Mouse (Mus musculus) cerebellum, adult 2 months (tissue): ENCODE results near the gene Wscd2. TPM values are rescaled to one million over a fixed set of nuclear protein-coding genes. Genes with fewer than 3 reads are reported as not detected.

Experiments
- DNase-seq, 2 experiments: peaks; one replicate each; pipeline ENCODE4 v3.0.0; 2021
- H3K27ac ChIP-seq: fragments of 200-500 bp; 2 replicates; pipeline ENCODE4 v1.5.1; 2012; ENCODE audit warnings: low read length, control low read depth, inconsistent platforms; ENCODE audit not compliant: insufficient read depth
- H3K27me3 ChIP-seq: fragments of 200-500 bp; 2 replicates; pipeline ENCODE4 v1.6.1; 2012; ENCODE audit warnings: inconsistent platforms, mild to moderate bottlenecking, low read length, moderate library complexity; ENCODE audit not compliant: control insufficient read depth, insufficient read depth
- H3K4me1 ChIP-seq: fragments of 200-500 bp; 2 replicates; pipeline ENCODE4 v1.6.1; 2011; ENCODE audit warnings: low read length; ENCODE audit not compliant: control insufficient read depth, insufficient read depth
- H3K4me3 ChIP-seq: fragments of 200-500 bp; replicated peaks from 2 replicates; pipeline ENCODE3; 2011; ENCODE audit warnings: mild to moderate bottlenecking, low read depth, low read length, control low read depth; ENCODE audit not compliant: insufficient read depth
- CTCF ChIP-seq: fragments of 200-500 bp; IDR thresholded peaks from 2 replicates; pipeline ENCODE4 v1.5.1; 2011; ENCODE audit warnings: low read depth, mild to moderate bottlenecking, control low read depth, low read length, moderate library complexity, borderline replicate concordance; ENCODE audit not compliant: insufficient read depth
- POLR2A ChIP-seq: fragments of 200-500 bp; IDR thresholded peaks from 2 replicates; pipeline ENCODE4 v1.6.1; 2011; ENCODE audit warnings: low read length, control low read depth, borderline replicate concordance; ENCODE audit not compliant: insufficient read depth
- WGBS: fragments of 180-500 bp; shearing (Covaris S2); methylation state at CpG from one replicate; pipeline ENCODE4 v1.1.7; 2018; 5-methylcytosine and 5-hydroxymethylcytosine counted together
- polyA plus RNA-seq: library from polyadenylated mRNA; depleted of rRNA; stranded (reverse); fragments of >200 nt; gene quantifications from 2 replicates; pipeline ENCODE4 v1.2.3, GENCODE M21; 2012

Gene Wscd2
- polyA plus RNA-seq, 1 experiment: 113 TPM

- TF ChIP-seq CTCF (no peak), POLR2A (no peak)
- Histone ChIP-seq H3K4me3 (no peak overlapping the region), H3K4me1 (peaks cover 9% of the 10 kb centered on the region), H3K27me3 (no peaks in the 10 kb centered on the region), H3K27ac (no peak overlapping the region)
- no peak for DNase-seq
- whole genome bisulfite sequencing: 94% methylated on average over 5 of the region's 5 CpGs
These were observed 20.9 kb upstream of the Wscd2 start for GRCm38 (mm10) chr5:113469231-113469630.

DNA sequence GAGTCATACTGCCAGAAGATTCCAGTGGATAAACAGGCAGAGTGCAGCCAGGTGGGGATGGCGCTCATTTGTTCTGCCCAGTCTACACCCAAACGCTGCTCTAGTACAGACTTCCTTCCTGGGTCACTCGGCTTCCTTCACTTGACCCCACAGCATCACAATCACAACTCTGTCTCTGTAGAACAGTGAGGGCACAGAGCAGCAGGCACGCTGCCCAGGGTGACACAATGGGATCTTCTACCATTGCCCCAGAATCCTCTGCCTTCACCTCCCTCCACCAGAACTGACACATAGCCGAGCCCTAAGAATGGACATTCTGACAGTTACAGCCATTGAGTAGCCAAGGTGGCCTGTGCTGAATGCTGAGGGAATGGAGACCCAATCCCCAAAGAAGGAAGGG is 20.3 kb upstream of the Wscd2 start:
- 86% methylated on average over 5 of the region's 5 CpGs for WGBS
- Histone ChIP-seq H3K4me1 (peaks cover 7% of the 10 kb centered on the region), H3K27ac (no peak overlapping the region), H3K4me3 (no peak overlapping the region), H3K27me3 (no peaks in the 10 kb centered on the region)
- DNase-seq: no peak
- no peak for TF ChIP-seq POLR2A
- no peak for TF ChIP-seq CTCF

DNA sequence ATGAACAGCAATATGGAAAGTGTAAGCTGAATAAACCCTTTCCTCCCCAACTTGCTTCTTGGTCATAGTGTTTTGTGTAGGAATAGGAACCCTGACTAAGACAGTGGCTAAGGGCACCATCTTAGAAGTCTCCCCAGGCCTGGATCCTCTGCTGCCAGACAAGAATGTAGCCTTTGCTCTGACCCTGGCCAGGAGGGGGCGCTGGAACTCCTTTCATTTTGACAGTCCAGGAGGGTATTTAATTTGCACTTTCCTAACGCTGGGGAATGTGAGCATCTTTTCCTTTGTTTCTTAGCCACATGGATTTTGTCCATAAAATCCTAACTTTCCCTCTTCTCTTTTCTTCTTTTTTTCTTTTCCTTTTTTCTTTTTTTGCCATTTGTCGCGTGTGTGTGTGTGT is 18.7 kb upstream of the Wscd2 start:
- no peak overlapping the region for H3K27ac ChIP-seq
- no peak overlapping the region for H3K4me3 ChIP-seq
- H3K27me3 ChIP-seq: no peaks in the 10 kb centered on the region
- peak; percentile 77 to 85 for DNase-seq
- WGBS: 53% methylated on average over 4 of the region's 4 CpGs
- H3K4me1 ChIP-seq: peaks cover 3% of the 10 kb centered on the region; the same call in 1 of the 2 replicates
- TF ChIP-seq POLR2A (no peak), CTCF (peak; percentile 74)

DNA sequence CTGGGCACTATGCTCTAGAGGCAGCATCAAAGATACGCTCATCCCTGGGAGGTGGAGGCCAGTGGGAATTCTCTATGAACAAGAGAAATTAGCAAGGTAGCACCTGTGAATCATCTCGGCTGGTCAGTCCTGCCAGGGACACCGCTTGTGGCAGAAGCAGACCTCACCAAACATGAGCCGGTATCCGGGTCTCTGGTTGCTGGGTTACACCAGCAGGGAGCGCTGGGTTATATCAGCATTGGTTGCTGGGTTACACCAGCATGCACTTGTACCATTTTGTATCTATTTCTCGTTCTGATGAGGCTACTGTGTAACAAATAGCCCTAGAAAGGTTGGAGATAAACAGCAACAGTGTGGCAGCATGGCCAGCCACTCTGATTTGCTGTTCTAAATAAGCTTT is 17.8 kb upstream of the Wscd2 start:
- H3K27me3 ChIP-seq: no peaks in the 10 kb centered on the region
- H3K4me3 ChIP-seq: no peak overlapping the region
- WGBS: 56% methylated on average over 7 of the region's 7 CpGs
- H3K27ac ChIP-seq: no peak overlapping the region
- TF ChIP-seq POLR2A: no peak
- no peak for TF ChIP-seq CTCF
- H3K4me1 ChIP-seq: peaks cover 3% of the 10 kb centered on the region; the same call in 1 of the 2 replicates
- peak; percentile 38 to 45 for DNase-seq

GRCm38 (mm10) chr5:113476816-113477215 is 13.3 kb upstream of the Wscd2 start:
- TF ChIP-seq CTCF (no peak), POLR2A (no peak)
- Histone ChIP-seq H3K27me3 (no peaks in the 10 kb centered on the region), H3K27ac (no peak overlapping the region), H3K4me1 (peaks cover 3% of the 10 kb centered on the region; the same call in 1 of the 2 replicates), H3K4me3 (no peak overlapping the region)
- no peak for DNase-seq
- 62% methylated on average over 6 of the region's 6 CpGs for WGBS

DNA sequence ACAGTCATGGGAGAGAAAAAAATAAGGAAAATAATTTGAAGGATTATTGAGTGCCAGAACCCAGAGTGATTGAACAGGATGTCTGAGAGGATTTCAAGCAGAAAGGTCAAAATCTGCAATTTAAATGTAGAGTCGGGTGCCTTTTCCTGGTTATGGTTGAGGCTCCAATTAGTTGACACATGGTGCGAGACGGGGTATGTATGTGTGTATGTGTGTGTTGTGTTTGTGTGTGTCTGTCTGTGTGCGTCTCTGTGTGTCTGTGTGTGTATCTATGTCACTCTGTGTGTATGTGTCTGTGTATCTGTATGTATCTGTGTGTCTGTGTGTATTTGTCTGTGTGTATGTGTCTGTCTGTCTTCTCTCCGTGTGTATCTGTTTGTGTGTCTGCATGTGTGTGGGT is 11.1 kb upstream of the Wscd2 start:
- DNase-seq: no peak
- Histone ChIP-seq H3K4me1 (no peaks in the 10 kb centered on the region; the same call in 1 of the 2 replicates), H3K27me3 (no peaks in the 10 kb centered on the region), H3K27ac (no peak overlapping the region), H3K4me3 (no peak overlapping the region)
- 83% methylated on average over 5 of the region's 5 CpGs for WGBS
- TF ChIP-seq POLR2A (no peak), CTCF (no peak)

GRCm38 (mm10) chr5:113480451-113480850 is 9.7 kb upstream of the Wscd2 start:
- TF ChIP-seq CTCF (no peak), POLR2A (no peak)
- Histone ChIP-seq H3K27ac (no peak overlapping the region), H3K4me1 (peaks cover 5% of the 10 kb centered on the region), H3K27me3 (no peaks in the 10 kb centered on the region), H3K4me3 (no peak overlapping the region)
- no peak for DNase-seq
- WGBS: 47% methylated on average over 5 of the region's 5 CpGs

GRCm38 (mm10) chr5:113485584-113486162 is 4.5 kb upstream of the Wscd2 start:
- Histone ChIP-seq H3K4me1 (peaks cover 14% of the 10 kb centered on the region), H3K27ac (no peak overlapping the region), H3K27me3 (no peaks in the 10 kb centered on the region), H3K4me3 (no peak overlapping the region)
- WGBS: 18% methylated on average over 11 of the region's 11 CpGs
- DNase-seq: peak; percentile 58 to 60
- TF ChIP-seq CTCF: no peak
- TF ChIP-seq POLR2A: no peak
